Mouse (Mus musculus) C2C12 (cell line): ENCODE data around the gene Nrcam. TPM values are rescaled to one million over a fixed set of nuclear protein-coding genes. Genes with fewer than 3 reads are reported as not detected.

Source experiments
- H3K27me3 ChIP-seq: one replicate; pipeline ENCODE4 v1.6.1; 2011; ENCODE audit not compliant: control insufficient read depth, insufficient read depth, insufficient read length
- H3K36me3 ChIP-seq: one replicate; pipeline ENCODE4 v1.6.1; 2011; ENCODE audit not compliant: control insufficient read depth, insufficient read depth
- H3K4me3 ChIP-seq: one replicate; pipeline ENCODE4 v1.5.1; 2011; ENCODE audit warnings: mild to moderate bottlenecking, control low read depth; ENCODE audit not compliant: poor library complexity, insufficient read depth, severe bottlenecking
- H3K79me2 ChIP-seq: one replicate; pipeline ENCODE4 v1.6.1; 2011; ENCODE audit not compliant: control insufficient read depth, insufficient read depth
- H3K79me3 ChIP-seq: one replicate; pipeline ENCODE4 v1.6.1; 2011; ENCODE audit warnings: low read depth, control low read depth
- H3ac ChIP-seq: one replicate; pipeline ENCODE3; 2011; ENCODE audit warnings: low read depth; ENCODE audit not compliant: control insufficient read depth, insufficient read length
- CEBPB ChIP-seq: IDR thresholded peaks from one replicate; pipeline ENCODE4 v1.6.1; 2011; ENCODE audit warnings: low read depth, mild to moderate bottlenecking, control low read depth, moderate library complexity
- CTCF ChIP-seq: IDR thresholded peaks from one replicate; pipeline ENCODE4 v1.5.1; 2011; ENCODE audit not compliant: control insufficient read depth, insufficient read depth, insufficient read length
- FOSL1 ChIP-seq: IDR thresholded peaks from one replicate; pipeline ENCODE4 v1.8.0; 2011; ENCODE audit warnings: mild to moderate bottlenecking, low read length; ENCODE audit not compliant: poor library complexity, insufficient read depth, severe bottlenecking
- MAX ChIP-seq: IDR thresholded peaks from one replicate; pipeline ENCODE4 v1.6.1; 2011; ENCODE audit warnings: mild to moderate bottlenecking, control low read depth
- MYOD1 ChIP-seq: IDR thresholded peaks from one replicate; pipeline ENCODE4 v1.6.1; 2011; ENCODE audit warnings: low read depth; ENCODE audit not compliant: control insufficient read depth, insufficient read length
- MYOG ChIP-seq: IDR thresholded peaks from one replicate; pipeline ENCODE4 v1.6.1; 2011; ENCODE audit not compliant: control insufficient read depth, insufficient read length; ENCODE audit errors: extremely low read depth
- USF1 ChIP-seq: IDR thresholded peaks from one replicate; pipeline ENCODE4 v1.6.1; 2011; ENCODE audit warnings: low read depth, mild to moderate bottlenecking, control low read depth, moderate library complexity
- polyA plus RNA-seq: library from polyadenylated mRNA; unstranded; fragments of >200 nt; fragmentation: generic; extraction: Trizol; gene quantifications from one replicate; pipeline ENCODE4 v1.2.1, GENCODE M21; 2012; ENCODE audit warnings: missing spikeins

The Nrcam gene
- polyA plus RNA-seq, 1 experiment = 0.12 TPM

DNA sequence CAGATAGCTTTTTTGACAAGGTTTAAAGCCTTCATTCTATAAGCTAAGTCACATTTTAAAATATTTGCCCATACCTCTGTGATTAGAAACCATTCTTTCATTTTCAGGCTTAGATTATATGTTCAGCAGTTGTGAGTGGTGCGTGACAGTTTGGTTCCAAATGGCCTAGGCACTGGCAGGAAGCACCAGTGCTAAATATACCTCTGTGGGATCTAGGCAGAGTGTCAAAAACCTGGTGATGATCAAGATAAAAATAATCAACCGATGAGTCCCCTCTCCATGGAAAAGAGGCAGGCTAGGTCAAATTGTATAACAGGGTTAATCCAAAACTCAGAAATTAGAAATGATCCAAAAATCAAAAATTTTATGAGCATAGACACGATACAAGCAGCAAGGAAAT, 82.3 kb downstream of the Nrcam start:
- no peaks in the 10 kb centered on the region for H3K79me2 ChIP-seq
- no peaks in the 10 kb centered on the region for H3K79me3 ChIP-seq
- H3ac ChIP-seq = no peak overlapping the region
- no peaks in the 10 kb centered on the region for H3K27me3 ChIP-seq
- no peaks in the 10 kb centered on the region for H3K36me3 ChIP-seq
- no peak overlapping the region for H3K4me3 ChIP-seq
- no peak for TF ChIP-seq CEBPB

DNA sequence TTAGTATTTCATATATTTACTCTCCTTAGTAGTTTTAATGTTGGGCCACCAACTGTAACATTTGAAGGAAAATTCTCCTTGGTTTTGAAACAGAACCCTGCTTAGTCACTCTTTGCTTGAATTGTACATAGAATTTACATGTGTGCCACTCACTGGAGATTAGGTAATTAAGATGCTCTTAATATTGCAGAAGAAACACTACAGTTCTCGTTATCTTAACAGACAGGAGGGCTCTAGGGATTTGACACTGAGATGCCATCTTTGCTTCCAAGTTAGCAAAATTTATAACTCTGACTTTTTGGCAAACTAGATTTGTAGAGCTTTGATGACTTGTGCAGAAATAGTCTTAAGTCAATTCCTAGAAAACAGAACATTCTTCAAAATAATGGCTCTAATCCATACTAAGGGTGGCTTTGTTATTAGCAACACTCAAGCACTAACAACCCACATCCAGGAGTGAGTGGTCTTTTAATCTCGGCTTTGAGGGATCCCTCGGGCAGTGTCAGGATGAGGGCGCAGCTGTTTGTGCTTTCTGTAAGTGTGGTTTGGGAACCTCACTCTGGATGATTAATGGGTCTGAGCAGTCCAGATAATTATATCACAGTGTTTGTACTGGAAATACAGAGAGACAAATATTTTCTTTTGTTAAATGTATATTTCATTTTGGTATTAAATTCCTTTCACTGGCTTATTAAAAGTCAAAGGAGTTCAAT, 93.6 kb downstream of the Nrcam start:
- no peak overlapping the region for H3ac ChIP-seq
- H3K4me3 ChIP-seq = no peak overlapping the region
- no peaks in the 10 kb centered on the region for H3K27me3 ChIP-seq
- no peak for TF ChIP-seq USF1
- TF ChIP-seq MYOD1 = no peak
- TF ChIP-seq CTCF = no peak
- TF ChIP-seq MYOG = no peak
- no peak for TF ChIP-seq CEBPB
- TF ChIP-seq FOSL1 = no peak
- no peak for TF ChIP-seq MAX
- no peaks in the 10 kb centered on the region for H3K36me3 ChIP-seq
- no peaks in the 10 kb centered on the region for H3K79me3 ChIP-seq
- H3K79me2 ChIP-seq = no peaks in the 10 kb centered on the region

DNA sequence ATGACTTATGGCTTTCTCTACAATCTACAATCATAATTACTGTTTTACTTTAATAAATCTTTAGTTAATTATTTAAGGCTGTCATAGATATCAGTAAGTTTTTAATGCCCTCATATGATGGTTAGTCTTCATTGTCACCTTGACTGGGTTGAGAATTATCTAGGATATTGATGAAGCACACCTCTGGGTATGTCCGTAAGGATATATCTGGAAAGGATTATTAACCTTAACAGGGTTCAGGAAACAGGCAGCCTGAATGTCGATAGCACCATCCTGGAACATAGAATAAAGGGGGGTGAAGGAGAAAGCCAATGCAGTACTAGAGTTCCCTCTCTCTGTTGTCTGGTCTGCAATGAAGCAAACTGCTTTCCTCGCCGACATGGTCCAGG, 94.2 kb downstream of the Nrcam start:
- Histone ChIP-seq H3K27me3 (no peaks in the 10 kb centered on the region), H3K4me3 (no peak overlapping the region), H3K36me3 (no peaks in the 10 kb centered on the region), H3ac (no peak overlapping the region), H3K79me2 (no peaks in the 10 kb centered on the region), H3K79me3 (no peaks in the 10 kb centered on the region)
- TF ChIP-seq CEBPB (no peak), MAX (no peak), MYOD1 (no peak), MYOG (no peak), CTCF (no peak), USF1 (no peak), FOSL1 (no peak)

DNA sequence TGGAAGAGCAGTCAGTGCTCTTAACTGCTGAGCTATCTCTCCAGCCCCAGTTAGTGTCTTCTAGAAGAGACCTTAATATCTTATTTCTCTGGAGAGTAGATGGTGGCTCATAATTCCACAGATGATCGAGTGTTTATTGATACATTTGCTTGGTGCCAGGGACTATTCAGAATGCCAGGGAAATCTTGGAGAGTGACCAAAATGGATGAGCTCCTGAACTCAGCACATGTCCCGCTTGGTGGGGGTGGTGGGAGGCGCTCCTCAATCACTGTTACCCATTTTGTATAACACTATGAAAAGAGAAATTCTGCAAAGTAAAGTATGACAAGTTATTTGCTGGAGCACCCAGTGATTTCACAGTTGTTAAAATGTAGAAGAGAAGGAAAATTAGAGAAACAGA, 95.3 kb downstream of the Nrcam start:
- Histone ChIP-seq H3K79me2 (no peaks in the 10 kb centered on the region), H3ac (no peak overlapping the region), H3K36me3 (no peaks in the 10 kb centered on the region), H3K27me3 (no peaks in the 10 kb centered on the region), H3K4me3 (no peak overlapping the region), H3K79me3 (no peaks in the 10 kb centered on the region)
- TF ChIP-seq MAX (no peak), USF1 (no peak), CEBPB (no peak), MYOG (no peak), MYOD1 (no peak), CTCF (no peak), FOSL1 (no peak)

DNA sequence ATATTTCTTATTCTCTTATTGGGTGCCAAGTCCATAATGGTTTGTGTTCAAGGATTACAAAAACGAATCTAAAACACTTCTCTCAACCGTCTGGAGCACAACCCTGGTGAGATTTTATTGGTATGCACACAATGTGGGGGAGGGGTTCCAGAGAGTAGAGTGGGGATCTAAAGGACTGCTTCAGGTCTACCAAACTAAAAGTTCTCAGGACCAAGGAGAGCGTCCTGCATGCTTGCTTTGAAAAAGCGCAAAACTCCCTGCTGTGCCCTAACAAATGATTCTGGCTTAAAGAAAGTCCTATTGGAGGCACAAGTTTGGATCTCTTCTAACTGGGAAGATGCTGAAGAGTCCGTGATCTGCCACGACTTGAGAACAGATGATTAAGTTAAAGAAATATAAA, 96.4 kb downstream of the Nrcam start:
- Histone ChIP-seq H3K4me3 (no peak overlapping the region), H3K79me2 (no peaks in the 10 kb centered on the region), H3K36me3 (no peaks in the 10 kb centered on the region), H3K27me3 (no peaks in the 10 kb centered on the region), H3ac (no peak overlapping the region), H3K79me3 (no peaks in the 10 kb centered on the region)
- TF ChIP-seq CEBPB (no peak), USF1 (no peak), CTCF (no peak), FOSL1 (no peak), MYOD1 (no peak), MAX (no peak), MYOG (no peak)

DNA sequence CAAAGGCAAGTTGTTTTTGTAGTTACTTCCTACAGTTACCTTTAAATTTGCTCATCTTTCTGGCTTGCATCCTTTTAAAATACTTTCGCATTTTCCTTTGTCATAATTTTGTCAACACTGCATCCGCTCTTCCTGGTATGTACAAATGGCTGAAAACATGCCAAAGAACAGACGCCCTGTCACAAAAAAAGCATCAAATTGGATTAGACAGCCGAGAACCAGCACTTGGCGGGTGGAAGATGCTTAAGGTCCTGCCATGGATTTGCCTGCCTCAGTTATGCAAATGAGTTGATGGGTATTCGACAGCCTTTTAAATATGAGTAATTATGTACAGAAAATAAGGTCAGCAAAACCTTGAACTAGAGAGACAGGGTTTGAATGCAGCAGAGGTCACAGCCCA, 101.7 kb downstream of the Nrcam start:
- no peaks in the 10 kb centered on the region for H3K27me3 ChIP-seq
- H3K36me3 ChIP-seq = no peaks in the 10 kb centered on the region
- no peaks in the 10 kb centered on the region for H3K79me3 ChIP-seq
- no peak overlapping the region for H3K4me3 ChIP-seq
- H3K79me2 ChIP-seq = no peaks in the 10 kb centered on the region
- no peak for TF ChIP-seq FOSL1
- no peak for TF ChIP-seq CTCF
- no peak for TF ChIP-seq MYOG
- no peak for TF ChIP-seq USF1
- TF ChIP-seq MAX = no peak
- no peak for TF ChIP-seq CEBPB
- no peak for TF ChIP-seq MYOD1
- H3ac ChIP-seq = no peak overlapping the region
